Mouse (Mus musculus) ES-Bruce4 (cell line): ENCODE results near the gene Stat3. TPM values are rescaled to one million over a fixed set of nuclear protein-coding genes. Genes with fewer than 3 reads are reported as not detected.

ENCODE experiments used
- H3K27ac ChIP-seq: 2 replicates; pipeline ENCODE4 v1.5.1; 2012; ENCODE audit warnings: low read length, inconsistent platforms; ENCODE audit not compliant: insufficient read depth
- H3K27me3 ChIP-seq: 2 replicates; pipeline ENCODE4 v1.6.1; 2012; ENCODE audit warnings: mild to moderate bottlenecking, low read length, inconsistent platforms; ENCODE audit not compliant: control insufficient read depth, poor library complexity, insufficient read depth, severe bottlenecking
- H3K36me3 ChIP-seq: 2 replicates; pipeline ENCODE4 v1.6.1; 2012; ENCODE audit warnings: inconsistent platforms, mild to moderate bottlenecking, low read length, moderate library complexity; ENCODE audit not compliant: control insufficient read depth, poor library complexity, insufficient read depth, severe bottlenecking
- H3K4me1 ChIP-seq: one replicate; pipeline ENCODE4 v1.8.1; 2011; ENCODE audit warnings: low read length; ENCODE audit not compliant: control insufficient read depth, insufficient read depth
- H3K4me3 ChIP-seq: 2 replicates; pipeline ENCODE4 v1.5.1; 2011; ENCODE audit warnings: low read depth, mild to moderate bottlenecking, low read length
- H3K9ac ChIP-seq: 2 replicates; pipeline ENCODE4 v1.6.1; 2012; ENCODE audit warnings: low read depth, mild to moderate bottlenecking, inconsistent platforms; ENCODE audit not compliant: poor library complexity, severe bottlenecking
- H3K9me3 ChIP-seq: replicated peaks from 2 replicates; pipeline ENCODE4 v1.6.1; 2012; ENCODE audit warnings: mild to moderate bottlenecking, low read length, inconsistent platforms; ENCODE audit not compliant: control insufficient read depth, poor library complexity, insufficient read depth, severe bottlenecking
- CTCF ChIP-seq: IDR thresholded peaks from one replicate; pipeline ENCODE4 v1.8.1; 2011; ENCODE audit warnings: low read depth, low read length
- EP300 ChIP-seq: IDR thresholded peaks from 2 replicates; pipeline ENCODE4 v1.6.1; 2011; ENCODE audit warnings: low read depth, low read length; ENCODE audit not compliant: insufficient read depth
- POLR2A ChIP-seq: IDR thresholded peaks from one replicate; pipeline ENCODE4 v1.8.1; 2011; ENCODE audit warnings: low read length; ENCODE audit not compliant: insufficient read depth
- polyA plus RNA-seq: library from polyadenylated mRNA; stranded (reverse); fragments of >200 nt; gene quantifications from 2 replicates; pipeline ENCODE4 v1.2.4, GENCODE M21; 2011; ENCODE audit warnings: low read depth; ENCODE audit not compliant: missing spikeins, insufficient read depth, insufficient read length

The Stat3 gene
- polyA plus RNA-seq, 1 experiment: 39.8 TPM

- TF ChIP-seq CTCF: no peak
- TF ChIP-seq POLR2A: no peak
- no peak overlapping the region for H3K27ac ChIP-seq
- H3K9me3 ChIP-seq: no peaks in the 10 kb centered on the region
- H3K36me3 ChIP-seq: no peaks in the 10 kb centered on the region
- no peak overlapping the region for H3K9ac ChIP-seq
- no peaks in the 10 kb centered on the region for H3K27me3 ChIP-seq
- no peak overlapping the region for H3K4me3 ChIP-seq
- H3K4me1 ChIP-seq: no peaks in the 10 kb centered on the region
Observed at GRCm38 (mm10) chr11:100924386-100924919, 14.9 kb downstream of the Stat3 start.

GRCm38 (mm10) chr11:100920887-100921624, 18.3 kb downstream of the Stat3 start:
- Histone ChIP-seq H3K36me3 (no peaks in the 10 kb centered on the region), H3K9me3 (no peaks in the 10 kb centered on the region), H3K4me3 (no peak overlapping the region), H3K4me1 (no peaks in the 10 kb centered on the region), H3K27ac (no peak overlapping the region), H3K9ac (no peak overlapping the region), H3K27me3 (no peaks in the 10 kb centered on the region)
- TF ChIP-seq EP300: no peak
- TF ChIP-seq CTCF: no peak

DNA sequence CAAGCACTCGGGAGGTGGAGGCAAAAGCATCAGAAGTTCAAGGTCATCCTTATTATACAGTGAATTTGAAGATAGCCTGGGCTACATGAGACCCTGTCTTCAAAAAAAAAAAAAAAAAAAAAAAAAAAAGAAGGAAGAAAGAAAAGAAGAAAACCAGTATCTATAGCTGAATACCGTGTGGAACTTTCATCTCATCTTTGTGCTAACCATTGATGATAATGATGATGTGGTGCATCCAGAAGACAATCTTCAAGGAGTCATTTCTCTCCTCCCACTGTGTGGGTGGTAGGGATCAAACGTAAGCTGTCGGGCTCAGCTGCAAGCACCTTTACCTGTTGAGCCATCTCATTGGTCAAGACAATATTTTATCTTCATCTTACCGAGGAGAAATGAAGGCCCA, 21.3 kb downstream of the Stat3 start:
- Histone ChIP-seq H3K9ac (no peak overlapping the region), H3K36me3 (no peaks in the 10 kb centered on the region; the same call in 1 of the 2 replicates), H3K4me3 (no peak overlapping the region), H3K9me3 (no peaks in the 10 kb centered on the region), H3K4me1 (no peaks in the 10 kb centered on the region), H3K27ac (no peak overlapping the region), H3K27me3 (no peaks in the 10 kb centered on the region)
- no peak for TF ChIP-seq CTCF
- no peak for TF ChIP-seq EP300
- no peak for TF ChIP-seq POLR2A

- H3K36me3 ChIP-seq: no peaks in the 10 kb centered on the region; the same call in 1 of the 2 replicates
- H3K9ac ChIP-seq: no peak overlapping the region
- TF ChIP-seq EP300 (no peak), POLR2A (no peak), CTCF (no peak)
- H3K27ac ChIP-seq: no peak overlapping the region
- H3K4me1 ChIP-seq: no peaks in the 10 kb centered on the region
- no peaks in the 10 kb centered on the region for H3K9me3 ChIP-seq
- no peaks in the 10 kb centered on the region for H3K27me3 ChIP-seq
- H3K4me3 ChIP-seq: no peak overlapping the region
Observed at GRCm38 (mm10) chr11:100916432-100916971, 22.8 kb downstream of the Stat3 start.

- Histone ChIP-seq H3K27ac (no peak overlapping the region), H3K4me1 (no peaks in the 10 kb centered on the region), H3K27me3 (no peaks in the 10 kb centered on the region), H3K4me3 (no peak overlapping the region), H3K36me3 (peaks cover 6% of the 10 kb centered on the region), H3K9me3 (no peaks in the 10 kb centered on the region), H3K9ac (no peak overlapping the region)
- no peak for TF ChIP-seq EP300
- TF ChIP-seq POLR2A: no peak
Observed at GRCm38 (mm10) chr11:100915063-100915462, 24.3 kb downstream of the Stat3 start.

GRCm38 (mm10) chr11:100914415-100914814, 24.9 kb downstream of the Stat3 start:
- TF ChIP-seq CTCF: no peak
- no peak for TF ChIP-seq EP300
- no peak for TF ChIP-seq POLR2A
- H3K4me3 ChIP-seq: no peak overlapping the region
- no peaks in the 10 kb centered on the region for H3K27me3 ChIP-seq
- H3K9ac ChIP-seq: no peak overlapping the region
- H3K27ac ChIP-seq: no peak overlapping the region
- H3K4me1 ChIP-seq: no peaks in the 10 kb centered on the region
- peaks cover 6% of the 10 kb centered on the region for H3K36me3 ChIP-seq
- H3K9me3 ChIP-seq: no peaks in the 10 kb centered on the region
